Mouse (Mus musculus): Measurements from ENCODE around the gene Zdhhc5.

Gene Zdhhc5

DNA sequence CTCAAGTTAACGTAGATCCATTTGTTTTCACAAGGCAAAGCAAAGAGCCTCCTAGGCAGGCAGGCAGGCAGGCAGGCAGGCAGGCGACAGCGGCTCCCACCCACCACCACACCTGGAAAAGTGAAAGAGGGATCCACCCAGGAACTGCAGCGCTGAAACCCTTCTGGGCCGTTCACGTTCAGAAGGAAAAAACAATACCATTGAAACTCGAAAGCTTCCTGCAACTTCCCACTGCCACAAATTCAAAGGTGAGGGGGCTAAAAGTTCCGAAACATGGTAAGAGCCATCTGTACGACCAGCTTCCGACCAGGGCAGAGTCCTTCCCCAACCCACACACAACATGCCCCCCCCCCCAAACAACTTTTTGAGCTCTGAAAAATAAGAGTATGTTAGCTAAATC, 65.3 kb downstream of the Zdhhc5 start:
- intact Hi-C loops (cut with DNase I), result loop anchor here (2.0 kb wide), 1 partner anchor 31 kb away; no protein-coding TSS in a partner anchor

DNA sequence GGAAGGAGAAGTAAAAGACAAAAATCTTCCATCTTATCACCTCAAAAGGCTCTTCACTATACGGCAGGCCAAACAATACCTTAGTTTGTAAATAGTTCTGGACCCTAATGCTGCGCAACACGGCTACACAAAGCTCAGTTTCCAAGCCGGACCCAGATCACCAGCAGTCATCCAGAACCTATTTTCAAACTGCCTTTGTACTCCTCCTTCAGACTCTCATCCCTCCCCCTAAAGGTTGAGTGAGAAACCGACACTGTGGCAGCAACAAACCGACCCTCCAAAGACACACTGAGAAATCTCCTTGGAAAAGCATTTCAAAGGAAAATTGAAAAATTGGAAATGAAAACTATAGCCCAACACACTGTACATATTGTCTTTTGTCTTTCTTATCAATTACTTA, 66.6 kb downstream of the Zdhhc5 start:
- intact Hi-C loops (cut with DNase I), result loop anchor here (2.0 kb wide), 1 partner anchor 30 kb away; no protein-coding TSS in a partner anchor

DNA sequence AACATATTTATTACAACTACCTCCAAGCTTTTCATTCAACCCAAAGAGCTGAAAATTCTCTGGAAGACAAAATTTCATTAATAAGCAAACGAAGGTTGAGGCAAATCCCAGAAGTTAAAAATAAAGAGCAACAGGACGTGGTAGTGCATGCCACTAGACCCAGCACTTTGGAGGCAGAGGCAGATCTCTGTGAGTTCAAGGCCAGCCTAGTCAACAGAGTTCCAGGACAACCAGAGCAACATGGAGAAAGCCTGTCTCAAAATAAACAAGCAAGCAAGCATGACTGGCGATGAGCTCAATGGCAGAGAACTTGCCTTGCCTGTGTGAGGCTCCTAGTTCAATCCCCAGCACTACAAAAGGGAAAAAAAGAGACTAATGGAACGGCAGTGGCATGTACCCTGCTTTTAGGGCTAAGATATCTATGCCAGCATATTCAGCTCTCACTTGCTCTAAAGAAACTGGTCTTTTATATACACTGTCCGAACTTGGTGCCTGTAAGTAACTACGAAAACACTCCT, 67.9 kb downstream of the Zdhhc5 start:
- intact Hi-C loops (cut with DNase I), result no loop called here

DNA sequence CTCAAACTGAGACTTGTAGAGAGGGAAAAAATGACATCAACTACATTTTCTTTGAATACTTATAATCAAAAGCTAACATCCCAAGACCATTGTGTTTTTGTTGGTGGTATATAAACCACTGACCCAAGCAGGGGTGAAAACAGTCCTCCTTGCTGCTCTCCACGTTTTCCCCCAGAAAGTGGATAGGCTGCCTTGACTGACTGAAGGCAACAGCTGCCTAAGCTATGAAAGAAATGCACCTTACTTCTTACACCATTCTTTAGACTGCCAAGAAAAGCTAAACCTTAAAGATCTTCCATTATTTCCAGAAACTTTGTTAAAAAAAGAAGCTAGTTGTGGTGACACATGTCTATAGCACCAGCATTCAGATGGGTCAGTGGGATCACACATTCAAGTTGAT, 68.8 kb downstream of the Zdhhc5 start:
- intact Hi-C loops (cut with DNase I), result no loop called here

DNA sequence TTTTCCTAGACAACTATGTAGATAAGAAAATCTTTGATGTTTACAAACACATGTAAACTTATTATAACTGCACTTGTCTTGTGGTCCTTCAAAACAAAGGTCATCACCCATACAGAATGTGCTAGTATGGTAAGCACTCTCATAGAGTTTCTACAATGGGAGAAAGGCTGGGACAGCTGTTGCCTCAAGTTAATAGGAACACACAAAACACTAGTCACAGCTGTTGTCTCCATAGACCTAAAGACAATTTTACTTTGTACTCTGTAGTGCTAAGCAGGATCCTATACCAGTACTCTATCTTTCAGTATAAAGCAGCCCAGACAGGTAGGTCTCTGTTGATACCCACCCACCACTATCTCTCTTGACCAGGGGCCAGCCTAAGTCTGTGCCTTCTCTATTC, 74.1 kb downstream of the Zdhhc5 start:
- intact Hi-C loops (cut with DNase I), result no loop called here

DNA sequence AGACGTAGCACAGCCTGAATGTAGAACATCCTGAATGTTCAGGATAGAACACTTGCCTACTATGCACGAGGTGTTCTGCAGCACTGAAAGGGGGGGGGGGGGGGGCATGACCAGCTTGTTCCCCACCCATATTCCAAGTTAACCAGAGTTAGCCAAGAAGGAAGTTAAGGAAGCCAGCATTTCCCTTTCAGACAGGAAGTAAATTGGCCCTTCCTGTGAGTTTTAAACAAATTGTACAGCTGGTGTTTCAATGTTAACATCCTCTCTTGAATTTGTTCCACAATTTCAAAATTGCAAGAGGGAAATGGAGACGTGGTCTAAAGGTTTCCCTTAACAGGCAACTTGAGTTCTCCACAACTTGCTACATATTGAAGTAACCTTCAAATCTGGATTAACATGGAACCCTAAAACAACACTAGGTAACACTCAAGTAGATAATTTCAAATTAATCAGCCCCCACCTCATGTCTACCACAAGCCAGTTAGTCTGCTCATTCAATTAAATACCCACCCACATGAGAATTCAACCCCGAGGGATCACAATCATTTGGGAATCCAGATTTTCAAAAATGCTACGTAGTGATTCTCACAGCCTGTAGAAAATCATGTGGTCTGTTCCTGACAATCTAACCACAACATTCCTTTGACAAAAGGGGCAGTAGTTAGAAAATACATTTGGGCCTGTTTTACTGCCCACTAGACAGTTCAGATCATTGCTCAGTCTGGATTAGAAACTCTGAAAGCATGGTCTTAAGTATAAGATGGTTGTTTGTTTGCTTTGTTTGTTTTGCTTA, 76.4 kb downstream of the Zdhhc5 start:
- intact Hi-C loops (cut with DNase I), result no loop called here

Small RNAs within 50 kb of the gene (microRNA-seq; reads per million reads assigned to microRNA genes)
- 4,030 to 4,729 reads per million in 2 experiments for gene Mir130a
